Mouse (Mus musculus) megakaryocyte, embryonic 14.5 days (primary cell): Measurements from ENCODE around the gene Frs2.

Experiments
- FLI1 ChIP-seq: IDR thresholded peaks from 2 replicates; pipeline ENCODE4 v1.6.1; 2012; ENCODE audit warnings: low read length, inconsistent platforms, mixed read lengths
- GATA1 ChIP-seq: IDR thresholded peaks from 3 replicates; pipeline ENCODE4 v1.6.1; 2012; ENCODE audit warnings: mixed read lengths, low read length, inconsistent platforms, borderline replicate concordance

DNA sequence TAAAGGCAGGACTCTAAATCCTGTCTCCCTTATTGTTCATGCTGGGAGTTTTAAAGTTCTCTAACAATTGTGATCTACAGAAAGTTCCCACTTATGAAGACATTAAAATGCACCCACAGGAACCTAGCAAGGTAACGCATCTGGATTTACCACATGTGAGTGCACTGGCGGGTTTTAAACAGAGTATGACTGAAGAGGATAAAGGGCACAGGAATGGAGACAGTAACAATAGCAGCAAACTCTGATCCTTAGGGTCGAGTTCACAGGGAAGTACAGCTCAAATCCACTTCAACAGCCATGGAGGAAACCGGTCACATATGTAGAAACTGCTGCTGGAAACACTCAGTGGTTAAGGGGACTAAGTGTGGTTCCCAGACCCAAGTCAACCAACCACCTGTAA lies 99.1 kb downstream of the Frs2 start:
- TF ChIP-seq FLI1: no peak
- no peak for TF ChIP-seq GATA1
